Mouse (Mus musculus) spleen, adult 2 months (tissue): ENCODE results near the gene Olfr273.

Experiments
- CTCF ChIP-seq: fragments of 200-500 bp; IDR thresholded peaks from 2 replicates; pipeline ENCODE4 v1.5.1; 2011; ENCODE audit warnings: mild to moderate bottlenecking, inconsistent platforms; ENCODE audit not compliant: insufficient read depth, insufficient read length, insufficient replicate concordance; ENCODE audit errors: extremely low read depth
- POLR2A ChIP-seq: fragments of 200-500 bp; IDR thresholded peaks from 2 replicates; pipeline ENCODE4 v1.6.1; 2011; ENCODE audit warnings: low read depth, low read length, inconsistent platforms

DNA sequence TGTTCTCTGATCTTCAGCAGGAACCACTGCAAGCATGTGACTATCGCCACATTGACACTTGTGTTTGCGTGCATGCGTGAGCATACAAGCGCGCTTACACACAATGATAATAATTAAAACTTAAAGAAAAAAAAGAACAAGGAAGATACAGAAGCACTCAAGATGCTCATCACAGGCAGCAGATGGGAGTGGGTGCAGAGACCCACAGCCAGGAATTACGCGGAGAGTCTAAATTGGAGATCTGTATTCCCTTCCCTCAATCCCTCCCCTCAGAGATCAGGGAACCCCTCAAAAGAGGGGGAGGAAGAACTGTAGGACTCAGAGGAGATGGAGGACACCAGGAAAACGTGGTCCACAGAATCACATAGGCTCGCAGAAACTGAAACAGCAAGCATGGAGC lies 5.1 kb upstream of the Olfr273 start:
- TF ChIP-seq CTCF (no peak), POLR2A (no peak)
